Mouse (Mus musculus): ENCODE results near the gene Clca2. TPM values are rescaled to one million over a fixed set of nuclear protein-coding genes. Genes with fewer than 3 reads are reported as not detected.

Clca2 gene
- total RNA-seq (2023): not detected

GRCm38 (mm10) chr3:145099291-145099690 is at the start of gene Clca2:
Gene Clca2, minus strand, starts transcription at chr3:145099443.

GRCm38 (mm10) chr3:145118254-145119001 is 19.2 kb upstream of the Clca2 start, which contains the start of gene Odf2l:
Gene Odf2l, plus strand, starts transcription at chr3:145118588.

GRCm38 (mm10) chr3:145032676-145033075 is 66.6 kb downstream of the Clca2 start, which contains the start of gene Clca1:
Gene Clca1, minus strand, starts transcription at chr3:145032776.

Other genes starting within 250 kb of the Clca2 start
- gene Clca4b, start 166.9 kb downstream of the Clca2 start, total RNA-seq (2023): not detected
- gene Clca4a, start 124.4 kb downstream of the Clca2 start, total RNA-seq (2023): not detected
- gene Clca1, start 66.7 kb downstream of the Clca2 start, total RNA-seq (2023): not detected
- gene Odf2l, start 19.1 kb upstream of the Clca2 start, total RNA-seq (2023): 10 to 100 TPM; 11.3 to 12.4 TPM
- under 1 TPM; 0.66 to 0.79 TPM for gene Col24a1, start 193.0 kb upstream of the Clca2 start, total RNA-seq (2023)